Mouse (Mus musculus) neural tube, embryonic 15.5 days (tissue): Measurements from ENCODE around the gene Il5. TPM values are rescaled to one million over a fixed set of nuclear protein-coding genes. Genes with fewer than 3 reads are reported as not detected.
"Not testable (repeated sequence)": the region's sequence is repeated elsewhere in the genome, so short reads cannot be mapped to it uniquely, and the experiment has no call there.

Experiments
- ATAC-seq: fragments of 200-750 bp; cut with Nextera tagmentation; 2 replicates; pipeline ENCODE4 v1.8.0; 2017; ENCODE audit warnings: mild to moderate bottlenecking, moderate TSS enrichment, moderate library complexity; ENCODE audit not compliant: low FRiP score
- H3K27ac ChIP-seq: fragments of 300-500 bp; sonication (generic); replicated peaks from 2 replicates; pipeline ENCODE4 v1.5.1; 2015; ENCODE audit warnings: mild to moderate bottlenecking, inconsistent platforms
- H3K27me3 ChIP-seq: fragments of 300-500 bp; sonication (generic); replicated peaks from 2 replicates; pipeline ENCODE4 v1.6.1; 2015; ENCODE audit warnings: inconsistent platforms
- H3K36me3 ChIP-seq: fragments of 300-500 bp; sonication (generic); 2 replicates; pipeline ENCODE4 v1.6.1; 2015; ENCODE audit warnings: inconsistent platforms
- H3K4me1 ChIP-seq: fragments of 300-500 bp; sonication (generic); 2 replicates; pipeline ENCODE4 v1.6.1; 2015; ENCODE audit warnings: inconsistent platforms
- H3K4me2 ChIP-seq: fragments of 300-500 bp; sonication (generic); 2 replicates; pipeline ENCODE4 v1.6.1; 2015; ENCODE audit warnings: inconsistent platforms, mild to moderate bottlenecking, moderate library complexity
- H3K4me3 ChIP-seq: fragments of 300-500 bp; sonication (generic); replicated peaks from 2 replicates; pipeline ENCODE4 v1.5.1; 2015; ENCODE audit warnings: mild to moderate bottlenecking, inconsistent platforms
- H3K9ac ChIP-seq: fragments of 300-500 bp; sonication (generic); replicated peaks from 2 replicates; pipeline ENCODE4 v1.6.1; 2015; ENCODE audit warnings: mild to moderate bottlenecking, inconsistent platforms
- H3K9me3 ChIP-seq: fragments of 300-500 bp; sonication (generic); replicated peaks from 2 replicates; pipeline ENCODE4 v1.6.1; 2016; ENCODE audit warnings: inconsistent platforms
- WGBS: fragments of 180-500 bp; shearing (Covaris S2); methylation state at CpG from one replicate; pipeline ENCODE4 v1.1.7; 2015; ENCODE audit warnings: mixed read lengths; 5-methylcytosine and 5-hydroxymethylcytosine counted together
- polyA plus RNA-seq: library from polyadenylated mRNA; unstranded; fragments of >200 nt; fragmentation: Nextera tagmentation; extraction: Ambion mirVana; gene quantifications from 2 replicates; pipeline ENCODE4 v1.2.1, GENCODE M21; 2015

Il5 gene
- polyA plus RNA-seq, 1 experiment from 2014 or later = not detected

DNA sequence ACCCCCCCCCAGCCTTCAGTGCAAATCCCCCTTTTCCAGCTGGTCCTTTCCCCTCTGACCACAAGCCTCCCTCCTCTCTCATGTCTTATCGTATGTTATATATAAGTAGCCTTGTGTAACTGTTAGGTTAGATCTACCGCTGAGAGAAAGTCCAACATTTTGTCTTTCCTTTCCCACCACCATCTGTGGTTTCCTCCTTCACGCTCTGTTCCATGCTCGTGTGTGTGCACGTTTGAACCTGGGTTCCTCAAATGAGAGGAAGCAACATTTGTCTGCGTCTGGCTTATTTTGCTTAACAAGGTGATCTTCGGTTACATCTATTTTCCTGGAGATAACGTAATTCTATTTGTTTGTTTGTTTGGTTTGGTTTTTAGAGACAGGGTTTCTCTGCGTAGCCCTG is 27.4 kb downstream of the Il5 start:
- Histone ChIP-seq H3K9ac (no peak overlapping the region), H3K27me3 (no peaks in the 10 kb centered on the region), H3K27ac (no peak overlapping the region), H3K36me3 (no peaks in the 10 kb centered on the region), H3K4me1 (no peaks in the 10 kb centered on the region), H3K9me3 (no peaks in the 10 kb centered on the region), H3K4me3 (no peak overlapping the region), H3K4me2 (no peak overlapping the region)
- 92% methylated on average over 9 of the region's 9 CpGs for WGBS
- ATAC-seq = no peak

DNA sequence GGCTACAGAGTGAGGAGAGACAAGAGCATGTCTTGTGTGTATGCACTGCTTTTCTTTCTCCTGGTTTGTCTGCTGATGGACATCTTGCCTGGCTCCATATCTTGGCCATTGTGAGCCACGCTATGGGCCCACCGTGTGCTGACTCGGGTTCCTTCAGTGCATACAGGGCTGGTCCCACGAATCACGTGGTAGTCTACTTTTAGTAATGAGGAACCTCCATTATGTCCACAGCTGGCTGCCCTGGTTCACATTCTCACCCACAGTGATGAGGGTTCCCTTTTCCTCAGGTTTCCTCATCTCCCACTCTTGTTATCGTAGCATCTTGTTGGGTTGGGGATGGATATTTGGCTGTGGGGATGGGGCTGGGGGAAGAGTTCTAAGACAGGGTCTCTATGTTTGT is 28.0 kb downstream of the Il5 start:
- Histone ChIP-seq H3K4me2 (no peak overlapping the region), H3K27ac (no peak overlapping the region), H3K27me3 (no peaks in the 10 kb centered on the region), H3K4me1 (no peaks in the 10 kb centered on the region), H3K36me3 (no peaks in the 10 kb centered on the region), H3K9ac (no peak overlapping the region), H3K4me3 (no peak overlapping the region), H3K9me3 (no peaks in the 10 kb centered on the region)
- 95% methylated on average over 6 of the region's 6 CpGs for WGBS
- ATAC-seq = no peak

GRCm38 (mm10) chr11:53749306-53749705 is 28.7 kb downstream of the Il5 start:
- no peaks in the 10 kb centered on the region for H3K27me3 ChIP-seq
- H3K9me3 ChIP-seq = no peaks in the 10 kb centered on the region
- H3K4me1 ChIP-seq = no peaks in the 10 kb centered on the region
- no peak overlapping the region for H3K9ac ChIP-seq
- no peaks in the 10 kb centered on the region for H3K36me3 ChIP-seq
- WGBS = 70% methylated on average over 4 of the region's 4 CpGs
- H3K27ac ChIP-seq = no peak overlapping the region
- ATAC-seq = no peak
- no peak overlapping the region for H3K4me2 ChIP-seq
- H3K4me3 ChIP-seq = no peak overlapping the region

DNA sequence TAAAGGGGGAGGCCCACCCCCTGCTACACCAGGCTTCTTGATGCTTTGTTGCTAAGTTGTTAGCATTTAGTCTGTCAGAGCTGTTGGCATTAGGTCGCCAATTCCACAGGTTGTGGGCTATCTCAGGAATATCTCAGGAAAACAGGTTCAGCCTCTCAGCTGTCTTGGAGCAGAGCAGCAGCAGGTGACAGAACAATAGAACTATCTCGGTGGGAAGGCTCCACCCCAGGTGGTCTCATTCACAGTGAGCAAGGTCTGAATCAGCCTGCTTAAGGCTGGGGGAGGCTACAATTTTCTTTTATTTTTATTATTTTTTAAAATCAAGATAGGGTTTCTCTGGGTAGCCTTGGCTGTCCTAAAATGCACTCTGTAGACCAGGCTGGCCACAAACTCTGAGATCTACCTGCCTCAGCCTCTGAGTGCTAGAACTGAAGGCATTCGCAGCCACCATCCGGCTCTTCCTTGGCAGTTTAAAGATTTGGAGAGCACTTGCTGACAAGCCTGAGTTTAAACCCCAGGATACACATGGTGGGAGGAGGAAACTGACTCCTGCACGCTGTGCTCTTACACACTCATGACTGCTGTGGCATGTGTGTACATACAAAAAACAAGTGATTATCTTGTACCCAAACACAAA is 29.2 kb downstream of the Il5 start:
- Histone ChIP-seq H3K36me3 (no peaks in the 10 kb centered on the region), H3K4me2 (no peak overlapping the region), H3K4me1 (no peaks in the 10 kb centered on the region), H3K27ac (no peak overlapping the region), H3K4me3 (no peak overlapping the region), H3K9ac (no peak overlapping the region), H3K9me3 (no peaks in the 10 kb centered on the region), H3K27me3 (no peaks in the 10 kb centered on the region)
- WGBS = 59% methylated on average over 5 of the region's 5 CpGs
- no peak for ATAC-seq

GRCm38 (mm10) chr11:53755011-53755595 is 34.5 kb downstream of the Il5 start:
- no peak overlapping the region for H3K27ac ChIP-seq
- H3K4me3 ChIP-seq = no peak overlapping the region
- no peaks in the 10 kb centered on the region for H3K9me3 ChIP-seq
- 83% methylated on average over 12 of the region's 12 CpGs for WGBS
- peaks cover 9% of the 10 kb centered on the region; the same call in 1 of the 2 replicates for H3K27me3 ChIP-seq
- no peak overlapping the region for H3K9ac ChIP-seq
- H3K4me2 ChIP-seq = no peak overlapping the region
- H3K36me3 ChIP-seq = no peaks in the 10 kb centered on the region
- no peak for ATAC-seq
- peaks cover 3% of the 10 kb centered on the region for H3K4me1 ChIP-seq

- peaks cover 30% of the 10 kb centered on the region for H3K27me3 ChIP-seq
- H3K9me3 ChIP-seq = no peaks in the 10 kb centered on the region
- no peak overlapping the region for H3K4me3 ChIP-seq
- no peak overlapping the region for H3K27ac ChIP-seq
- ATAC-seq = no peak
- H3K4me1 ChIP-seq = peaks cover 18% of the 10 kb centered on the region
- no peak overlapping the region for H3K4me2 ChIP-seq
- no peaks in the 10 kb centered on the region for H3K36me3 ChIP-seq
- 96% methylated on average over 4 of the region's 4 CpGs for WGBS
- no peak overlapping the region for H3K9ac ChIP-seq
Observed at GRCm38 (mm10) chr11:53757612-53758011, 37.0 kb downstream of the Il5 start.

DNA sequence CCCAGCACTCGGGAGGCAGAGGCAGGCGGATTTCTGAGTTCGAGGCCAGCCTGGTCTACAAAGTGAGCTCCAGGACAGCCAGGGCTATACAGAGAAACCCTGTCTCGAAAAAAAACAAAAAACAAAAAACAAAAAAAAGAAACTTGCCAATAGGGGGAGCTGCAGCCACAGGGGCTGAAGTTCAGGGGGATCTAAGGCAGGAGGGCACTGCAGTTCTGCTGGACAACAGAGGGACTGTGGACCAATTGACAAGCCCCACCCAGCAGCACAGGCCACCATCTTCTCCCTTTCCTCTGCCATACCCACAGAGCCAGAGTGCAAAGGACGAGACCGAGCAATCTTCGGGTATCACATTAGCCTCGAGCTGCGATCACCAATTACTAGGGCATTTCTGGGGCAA is 37.4 kb downstream of the Il5 start:
- Histone ChIP-seq H3K27me3 (peaks cover 34% of the 10 kb centered on the region), H3K4me1 (peaks cover 22% of the 10 kb centered on the region)
- not testable (repeated sequence) for H3K27ac ChIP-seq, H3K4me2 ChIP-seq, H3K9ac ChIP-seq, H3K4me3 ChIP-seq, H3K9me3 ChIP-seq, ATAC-seq, H3K36me3 ChIP-seq
- WGBS = 85% methylated on average over 9 of the region's 9 CpGs

GRCm38 (mm10) chr11:53758791-53759351 is 38.3 kb downstream of the Il5 start:
- H3K4me3 ChIP-seq = no peak overlapping the region
- no peak overlapping the region for H3K9ac ChIP-seq
- no peak overlapping the region for H3K4me2 ChIP-seq
- no peak overlapping the region for H3K27ac ChIP-seq
- no peaks in the 10 kb centered on the region for H3K36me3 ChIP-seq
- peaks cover 31% of the 10 kb centered on the region for H3K4me1 ChIP-seq
- no peak for ATAC-seq
- peaks cover 42% of the 10 kb centered on the region for H3K27me3 ChIP-seq
- 52% methylated on average over 6 of the region's 6 CpGs for WGBS
- no peaks in the 10 kb centered on the region for H3K9me3 ChIP-seq

DNA sequence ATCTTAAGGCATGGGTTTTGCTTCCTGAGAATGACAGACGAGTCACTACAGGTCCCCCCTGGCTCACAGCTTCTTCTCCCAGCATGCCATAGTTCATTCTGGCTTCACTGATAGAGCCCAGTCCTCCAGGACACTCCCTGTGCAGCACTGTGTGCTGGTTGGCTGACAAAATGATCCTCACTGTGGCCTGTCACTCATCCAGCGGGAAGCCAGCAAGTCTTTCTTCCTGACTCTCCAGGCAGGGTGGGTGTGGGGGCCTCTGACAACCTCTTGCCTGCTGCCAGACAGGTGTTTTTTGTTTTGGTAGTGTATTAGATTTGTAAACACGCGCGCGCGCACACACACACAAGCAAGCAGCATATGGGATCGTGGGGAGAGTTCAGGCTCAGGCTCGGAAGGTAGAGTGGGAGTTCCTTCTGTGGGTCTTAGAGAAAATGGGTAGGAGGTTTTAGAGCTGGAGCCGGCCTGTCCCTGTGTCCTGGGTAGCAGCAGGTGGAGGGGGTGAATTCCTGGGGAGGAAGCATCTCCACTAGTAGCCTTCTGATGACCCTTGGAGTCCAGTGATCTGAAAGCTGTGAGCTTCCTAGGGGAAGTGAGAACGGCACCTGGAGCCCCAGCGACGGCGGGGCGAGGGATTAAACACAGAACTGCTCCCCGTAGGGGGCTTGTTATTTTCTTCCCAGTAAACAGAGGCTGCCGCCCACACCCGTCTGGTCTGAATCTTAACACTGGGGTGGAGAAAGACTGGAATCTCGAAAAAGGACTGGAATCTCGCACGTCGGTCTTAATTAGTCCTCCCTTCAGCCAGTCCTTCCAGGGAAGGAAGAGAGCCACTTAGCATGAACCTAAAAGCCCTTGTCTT is 39.2 kb downstream of the Il5 start:
- Histone ChIP-seq H3K27me3 (peaks cover 42% of the 10 kb centered on the region), H3K9ac (no peak overlapping the region), H3K4me2 (no peak overlapping the region)

GRCm38 (mm10) chr11:53761284-53761683 is 40.7 kb downstream of the Il5 start:
- Histone ChIP-seq H3K4me1 (peaks cover 36% of the 10 kb centered on the region), H3K27ac (no peak overlapping the region), H3K9ac (no peak overlapping the region), H3K27me3 (peaks cover 42% of the 10 kb centered on the region), H3K4me2 (no peak overlapping the region), H3K9me3 (no peaks in the 10 kb centered on the region), H3K4me3 (no peak overlapping the region), H3K36me3 (no peaks in the 10 kb centered on the region)
- WGBS = 74% methylated on average over 5 of the region's 5 CpGs
- ATAC-seq = no peak

More for the DNA sequence above, 39.2 kb downstream of the Il5 start:
- Histone ChIP-seq H3K4me1 (peaks cover 36% of the 10 kb centered on the region), H3K27ac (no peak overlapping the region), H3K36me3 (no peaks in the 10 kb centered on the region), H3K9me3 (no peaks in the 10 kb centered on the region), H3K4me3 (no peak overlapping the region)
- no peak for ATAC-seq
- WGBS = 16% methylated on average over 22 of the region's 22 CpGs

GRCm38 (mm10) chr11:53761822-53762221 is 41.2 kb downstream of the Il5 start:
- Histone ChIP-seq H3K4me3 (no peak overlapping the region), H3K9ac (no peak overlapping the region), H3K4me1 (peaks cover 36% of the 10 kb centered on the region), H3K27me3 (peaks cover 42% of the 10 kb centered on the region), H3K27ac (peak overlapping the region; percentile 58), H3K36me3 (no peaks in the 10 kb centered on the region), H3K4me2 (no peak overlapping the region), H3K9me3 (no peaks in the 10 kb centered on the region)
- WGBS = 47% methylated on average over 2 of the region's 2 CpGs
- peak; percentile 46; the same call in 1 of the 2 replicates for ATAC-seq
